Mouse (Mus musculus): ENCODE data around the gene Cdh23.

GRCm38 (mm10) chr10:60566369-60567037, 129.8 kb downstream of the Cdh23 start:
- TF ChIP-seq ZC3H11A (IDR thresholded peaks at IDR 0.05; ENCODE audit: borderline replicate concordance, low read depth, low read length) (no peak), ZNF384 (IDR thresholded peaks at IDR 0.05; ENCODE audit: low read depth, low read length) (no peak)
